Mouse (Mus musculus) myocyte (in vitro differentiated cells): ENCODE measurements around the gene Tuba8. TPM values are rescaled to one million over a fixed set of nuclear protein-coding genes. Genes with fewer than 3 reads are reported as not detected.

Source experiments
- H3K27me3 ChIP-seq: one replicate; pipeline ENCODE4 v1.6.1; 2011; ENCODE audit not compliant: control insufficient read depth, insufficient read depth, insufficient read length
- H3K36me3 ChIP-seq: one replicate; pipeline ENCODE4 v1.6.1; 2011; ENCODE audit not compliant: control insufficient read depth, insufficient read depth
- H3K4me2 ChIP-seq: one replicate; pipeline ENCODE4 v1.6.1; 2011; ENCODE audit warnings: low read depth, control low read depth
- H3K4me3 ChIP-seq: one replicate; pipeline ENCODE4 v1.5.1; 2011; ENCODE audit warnings: mild to moderate bottlenecking, control low read depth, moderate library complexity
- H3K79me2 ChIP-seq: one replicate; pipeline ENCODE4 v1.6.1; 2011; ENCODE audit not compliant: control insufficient read depth, insufficient read depth
- H3ac ChIP-seq: one replicate; pipeline ENCODE4 v1.6.1; 2011; ENCODE audit not compliant: control insufficient read depth, insufficient read length
- CEBPB ChIP-seq: IDR thresholded peaks from 2 replicates; pipeline ENCODE4 v1.6.1; 2011; ENCODE audit warnings: mild to moderate bottlenecking, moderate library complexity; ENCODE audit not compliant: poor library complexity, insufficient read depth, severe bottlenecking
- E2F4 ChIP-seq: IDR thresholded peaks from one replicate; pipeline ENCODE4 v1.6.1; 2011; ENCODE audit warnings: mild to moderate bottlenecking, control low read depth, moderate library complexity; ENCODE audit not compliant: insufficient read depth
- MAX ChIP-seq: IDR thresholded peaks from one replicate; pipeline ENCODE4 v1.6.1; 2011; ENCODE audit warnings: low read depth, mild to moderate bottlenecking, control low read depth
- MYOD1 ChIP-seq, 3 experiments: IDR thresholded peaks; one replicate each; pipeline ENCODE4 v1.6.1; 2011; ENCODE audit warnings: control low read depth in 2 of 3, low read depth in 2 of 3, mild to moderate bottlenecking in 2 of 3, moderate library complexity in 1 of 3; ENCODE audit not compliant: insufficient read length in 2 of 3, control insufficient read depth in 1 of 3
- MYOG ChIP-seq, 3 experiments: IDR thresholded peaks; one replicate each; pipeline ENCODE4 v1.6.1; 2011; ENCODE audit warnings: control low read depth in 2 of 3, low read depth in 2 of 3, mild to moderate bottlenecking in 2 of 3; ENCODE audit not compliant: insufficient read length in 2 of 3, control insufficient read depth in 1 of 3, insufficient read depth in 1 of 3
- POLR2A ChIP-seq: IDR thresholded peaks from one replicate; pipeline ENCODE4 v1.6.1; 2011; ENCODE audit warnings: low read depth, mild to moderate bottlenecking, control low read depth, moderate library complexity; ENCODE audit not compliant: insufficient read length
- POLR2AphosphoS2 ChIP-seq: IDR thresholded peaks from one replicate; pipeline ENCODE4 v1.6.1; 2011; ENCODE audit warnings: low read depth, control low read depth; ENCODE audit not compliant: insufficient read length
- REST ChIP-seq: IDR thresholded peaks from one replicate; pipeline ENCODE4 v1.6.1; 2011; ENCODE audit warnings: mild to moderate bottlenecking, control low read depth, moderate library complexity; ENCODE audit not compliant: insufficient read depth, insufficient read length
- SRF ChIP-seq: IDR thresholded peaks from one replicate; pipeline ENCODE4 v1.6.1; 2011; ENCODE audit warnings: low read depth; ENCODE audit not compliant: control insufficient read depth, insufficient read length
- TCF12 ChIP-seq: IDR thresholded peaks from one replicate; pipeline ENCODE4 v1.6.1; 2011; ENCODE audit warnings: mild to moderate bottlenecking, control low read depth; ENCODE audit not compliant: poor library complexity, insufficient read depth, severe bottlenecking
- TCF3 ChIP-seq: IDR thresholded peaks from one replicate; pipeline ENCODE4 v1.6.1; 2011; ENCODE audit warnings: low read depth, control low read depth; ENCODE audit not compliant: insufficient read length
- USF1 ChIP-seq: IDR thresholded peaks from one replicate; pipeline ENCODE4 v1.6.1; 2011; ENCODE audit warnings: low read depth, mild to moderate bottlenecking, control low read depth, moderate library complexity
- polyA plus RNA-seq: library from polyadenylated mRNA; unstranded; fragments of >200 nt; fragmentation: generic; extraction: Trizol; gene quantifications from one replicate; pipeline ENCODE4 v1.2.1, GENCODE M21; 2012; ENCODE audit warnings: missing spikeins

Tuba8 gene
- polyA plus RNA-seq, 1 experiment: not detected

- no peak overlapping the region for H3ac ChIP-seq
- H3K4me3 ChIP-seq: no peak overlapping the region
- TF ChIP-seq REST: no peak
- TF ChIP-seq MAX: no peak
- TF ChIP-seq MYOD1 (IDR thresholded peaks at IDR 0.05; ENCODE audit: control insufficient read depth in 1 of 3, insufficient read length in 2 of 3, low read depth in 2 of 3): no peak
- TF ChIP-seq CEBPB: no peak
- no peak for TF ChIP-seq TCF3
- no peak for TF ChIP-seq USF1
- TF ChIP-seq POLR2AphosphoS2: no peak
- TF ChIP-seq MYOG (IDR thresholded peaks at IDR 0.05; ENCODE audit: control insufficient read depth in 1 of 3, insufficient read depth in 1 of 3, insufficient read length in 2 of 3, low read depth in 2 of 3): no peak
- TF ChIP-seq TCF12: no peak
- no peak for TF ChIP-seq POLR2A
- no peak for TF ChIP-seq SRF
- TF ChIP-seq E2F4: no peak
- peaks cover 19% of the 10 kb centered on the region for H3K27me3 ChIP-seq
- H3K36me3 ChIP-seq: no peaks in the 10 kb centered on the region
- H3K4me2 ChIP-seq: no peak overlapping the region
- H3K79me2 ChIP-seq: no peaks in the 10 kb centered on the region
Observed at GRCm38 (mm10) chr6:121215896-121216295, 5.4 kb downstream of the Tuba8 start.

DNA sequence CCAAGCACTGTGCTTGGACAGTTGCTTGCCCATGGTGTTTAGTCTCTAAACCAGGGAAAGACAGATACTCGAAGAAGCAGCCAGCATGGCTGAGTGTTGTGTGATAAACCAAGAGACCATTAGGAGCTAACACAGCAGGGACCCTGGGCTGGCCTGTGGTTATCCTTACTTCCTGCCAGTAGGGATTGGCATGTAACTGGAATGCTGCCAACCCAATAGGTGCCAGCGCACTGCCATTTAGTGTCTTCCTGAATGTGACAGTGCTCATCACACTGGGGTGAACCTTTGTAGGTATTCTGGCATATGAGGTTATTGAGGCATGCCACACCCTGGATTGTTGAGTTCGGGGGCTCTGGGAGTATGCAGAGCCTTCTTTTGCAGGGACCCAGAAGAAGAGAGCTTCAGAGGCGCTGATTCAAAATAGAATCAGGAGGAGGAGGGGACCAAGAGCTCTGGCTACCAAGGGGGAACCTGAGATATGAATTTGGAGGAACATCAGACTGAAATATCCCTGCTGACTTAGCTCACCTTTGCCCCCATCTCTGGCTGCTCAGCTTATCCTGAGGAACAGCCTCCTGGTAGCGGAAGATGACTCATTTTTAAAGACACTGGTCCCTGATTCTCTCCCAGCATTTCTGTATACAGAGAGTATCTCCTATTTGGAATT is 6.2 kb downstream of the Tuba8 start:
- Histone ChIP-seq H3K27me3 (peaks cover 20% of the 10 kb centered on the region), H3K79me2 (no peaks in the 10 kb centered on the region), H3K36me3 (no peaks in the 10 kb centered on the region), H3K4me3 (no peak overlapping the region), H3ac (no peak overlapping the region), H3K4me2 (no peak overlapping the region)
- TF ChIP-seq POLR2A (no peak), MAX (no peak), MYOG (IDR thresholded peaks at IDR 0.05; ENCODE audit: control insufficient read depth in 1 of 3, insufficient read depth in 1 of 3, insufficient read length in 2 of 3, low read depth in 2 of 3) (no peak), MYOD1 (IDR thresholded peaks at IDR 0.05; ENCODE audit: control insufficient read depth in 1 of 3, insufficient read length in 2 of 3, low read depth in 2 of 3) (no peak), TCF12 (no peak), TCF3 (no peak), E2F4 (no peak), CEBPB (no peak), POLR2AphosphoS2 (no peak), SRF (no peak), REST (no peak), USF1 (no peak)

- H3K4me3 ChIP-seq: no peak overlapping the region
- no peak overlapping the region for H3K4me2 ChIP-seq
- H3K27me3 ChIP-seq: peaks cover 15% of the 10 kb centered on the region
- no peaks in the 10 kb centered on the region for H3K36me3 ChIP-seq
- TF ChIP-seq MAX: no peak
- TF ChIP-seq USF1: no peak
- no peak for TF ChIP-seq CEBPB
- no peak for TF ChIP-seq TCF12
- TF ChIP-seq REST: no peak
- TF ChIP-seq SRF: no peak
- no peak for TF ChIP-seq MYOG (IDR thresholded peaks at IDR 0.05; ENCODE audit: control insufficient read depth in 1 of 3, insufficient read depth in 1 of 3, insufficient read length in 2 of 3, low read depth in 2 of 3)
- TF ChIP-seq TCF3: no peak
- TF ChIP-seq POLR2A: no peak
- TF ChIP-seq POLR2AphosphoS2: no peak
- no peak for TF ChIP-seq MYOD1 (IDR thresholded peaks at IDR 0.05; ENCODE audit: control insufficient read depth in 1 of 3, insufficient read length in 2 of 3, low read depth in 2 of 3)
- TF ChIP-seq E2F4: no peak
- H3K79me2 ChIP-seq: no peaks in the 10 kb centered on the region
- no peak overlapping the region for H3ac ChIP-seq
Observed at GRCm38 (mm10) chr6:121218002-121218401, 7.5 kb downstream of the Tuba8 start.

GRCm38 (mm10) chr6:121219406-121219805 is 8.9 kb downstream of the Tuba8 start:
- H3K79me2 ChIP-seq: no peaks in the 10 kb centered on the region
- H3K36me3 ChIP-seq: no peaks in the 10 kb centered on the region
- TF ChIP-seq TCF3 (no peak), TCF12 (no peak), USF1 (no peak), REST (no peak), POLR2AphosphoS2 (no peak), POLR2A (no peak), MAX (no peak), CEBPB (no peak)
- no peak overlapping the region for H3K4me3 ChIP-seq
- H3K27me3 ChIP-seq: peaks cover 15% of the 10 kb centered on the region
- no peak overlapping the region for H3ac ChIP-seq
- no peak overlapping the region for H3K4me2 ChIP-seq

DNA sequence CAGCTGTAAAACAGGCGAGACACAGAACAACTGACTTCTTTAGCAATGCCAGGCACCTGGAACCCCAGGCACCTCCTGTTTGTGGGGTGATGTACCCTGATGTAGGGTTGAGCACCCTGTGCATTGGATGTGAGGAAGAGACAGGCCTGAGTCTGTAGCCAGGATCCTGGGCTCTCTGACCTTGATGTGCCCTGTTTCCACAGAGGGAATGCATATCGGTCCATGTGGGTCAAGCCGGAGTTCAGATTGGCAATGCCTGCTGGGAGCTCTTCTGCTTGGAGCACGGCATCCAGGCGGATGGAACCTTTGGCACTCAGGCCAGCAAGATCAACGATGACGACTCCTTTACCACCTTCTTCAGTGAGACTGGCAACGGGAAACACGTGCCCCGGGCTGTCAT is 9.7 kb downstream of the Tuba8 start:
- Histone ChIP-seq H3K27me3 (peaks cover 15% of the 10 kb centered on the region), H3K36me3 (no peaks in the 10 kb centered on the region), H3ac (no peak overlapping the region), H3K79me2 (no peaks in the 10 kb centered on the region), H3K4me2 (no peak overlapping the region), H3K4me3 (no peak overlapping the region)
- TF ChIP-seq SRF: no peak
- TF ChIP-seq MAX: no peak
- TF ChIP-seq USF1: no peak
- TF ChIP-seq TCF3: no peak
- no peak for TF ChIP-seq POLR2AphosphoS2
- no peak for TF ChIP-seq POLR2A
- TF ChIP-seq E2F4: no peak
- no peak for TF ChIP-seq REST
- TF ChIP-seq CEBPB: no peak
- no peak for TF ChIP-seq MYOG (IDR thresholded peaks at IDR 0.05; ENCODE audit: control insufficient read depth in 1 of 3, insufficient read depth in 1 of 3, insufficient read length in 2 of 3, low read depth in 2 of 3)
- no peak for TF ChIP-seq MYOD1 (IDR thresholded peaks at IDR 0.05; ENCODE audit: control insufficient read depth in 1 of 3, insufficient read length in 2 of 3, low read depth in 2 of 3)
- no peak for TF ChIP-seq TCF12
